Mouse (Mus musculus) CD4-positive, CD25-positive, alpha-beta regulatory T cell, adult 2 months (primary cell): Measurements from ENCODE around the gene Tas2r135.
A peak's percentile ranks its signal among the peaks of the same experiment; 100 is the strongest.

Experiments used
- DNase-seq: peaks from one replicate; pipeline ENCODE4 v3.0.0-alpha.2; 2012; ENCODE audit warnings: low read depth, low spot score

Tas2r135 gene

DNA sequence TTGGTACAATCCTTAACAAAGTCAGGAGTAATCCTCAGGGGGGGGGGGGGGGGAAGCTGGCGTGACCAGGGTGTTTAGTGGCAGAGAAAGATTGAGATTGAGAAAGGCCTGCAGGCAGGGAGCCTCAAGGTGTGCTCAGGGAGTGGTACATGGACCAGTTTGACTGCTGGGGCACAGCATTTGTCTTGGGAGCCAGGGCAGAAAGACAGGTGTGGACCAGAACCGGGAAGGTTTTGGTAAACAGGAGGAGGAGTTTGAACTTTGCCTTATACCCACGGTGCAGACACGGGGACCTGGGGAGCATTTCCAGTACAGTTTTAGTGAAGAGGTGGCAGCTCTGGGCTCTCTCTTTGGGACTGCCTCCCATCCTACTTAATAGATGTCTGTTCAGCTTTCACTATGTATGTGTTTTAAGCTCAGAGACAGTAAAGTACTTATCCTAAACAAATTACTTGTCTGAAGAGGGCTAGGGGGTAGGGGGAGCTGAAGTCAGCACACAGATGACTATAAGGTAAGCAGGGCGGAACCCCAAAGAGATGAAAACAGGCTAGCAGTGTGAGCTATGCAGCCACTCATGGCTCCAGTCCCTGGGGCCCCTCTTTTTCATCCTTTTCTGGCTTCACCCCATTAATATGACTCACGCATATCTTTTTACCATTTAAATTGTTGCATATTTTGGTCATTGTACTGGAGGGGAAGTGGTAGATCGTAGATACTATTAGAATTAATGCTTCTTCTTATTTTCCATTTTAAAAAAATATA, 31.4 kb upstream of the Tas2r135 start:
- no peak for DNase-seq

- no peak for DNase-seq
Observed at GRCm38 (mm10) chr6:42374701-42375100, 30.5 kb upstream of the Tas2r135 start.

DNA sequence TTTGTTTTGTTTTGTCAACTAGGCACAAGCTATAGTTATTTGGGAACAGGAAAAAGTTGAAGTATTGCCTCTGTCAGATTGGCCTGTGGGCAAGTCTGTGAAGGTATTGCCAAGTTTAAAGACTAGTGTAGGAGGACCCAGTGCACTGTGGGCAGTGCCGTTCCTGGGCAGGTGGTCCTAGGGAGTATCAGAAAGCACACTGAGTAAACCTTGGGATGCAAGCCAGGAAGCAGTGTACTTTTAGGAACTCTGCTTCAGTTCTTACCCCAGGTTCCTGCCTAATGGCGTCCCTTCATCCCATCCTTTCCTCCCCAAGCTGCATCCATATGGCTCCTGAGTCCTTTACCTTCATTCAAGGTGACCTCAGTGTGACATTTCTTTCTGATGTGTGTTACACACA, 30.1 kb upstream of the Tas2r135 start:
- no peak for DNase-seq

DNA sequence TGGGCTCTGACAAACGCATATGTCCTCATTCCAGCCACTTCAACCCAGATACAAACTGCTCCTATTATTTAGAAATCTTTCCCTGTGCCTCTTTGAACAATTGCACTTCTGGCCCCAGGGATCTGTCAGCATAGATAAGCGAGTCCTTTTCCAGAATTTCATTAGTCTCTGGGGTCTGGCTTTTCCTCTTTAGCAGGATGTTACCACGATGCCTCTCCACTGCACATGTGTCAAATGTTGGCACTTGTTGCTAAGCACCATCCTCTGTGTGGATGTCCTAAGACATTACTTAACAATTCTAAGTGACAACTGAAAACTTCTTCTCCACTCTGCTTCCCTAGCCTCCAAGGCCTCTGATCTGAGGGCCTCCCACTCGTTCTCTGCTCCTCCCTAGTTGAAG, 29.2 kb upstream of the Tas2r135 start:
- no peak for DNase-seq

DNA sequence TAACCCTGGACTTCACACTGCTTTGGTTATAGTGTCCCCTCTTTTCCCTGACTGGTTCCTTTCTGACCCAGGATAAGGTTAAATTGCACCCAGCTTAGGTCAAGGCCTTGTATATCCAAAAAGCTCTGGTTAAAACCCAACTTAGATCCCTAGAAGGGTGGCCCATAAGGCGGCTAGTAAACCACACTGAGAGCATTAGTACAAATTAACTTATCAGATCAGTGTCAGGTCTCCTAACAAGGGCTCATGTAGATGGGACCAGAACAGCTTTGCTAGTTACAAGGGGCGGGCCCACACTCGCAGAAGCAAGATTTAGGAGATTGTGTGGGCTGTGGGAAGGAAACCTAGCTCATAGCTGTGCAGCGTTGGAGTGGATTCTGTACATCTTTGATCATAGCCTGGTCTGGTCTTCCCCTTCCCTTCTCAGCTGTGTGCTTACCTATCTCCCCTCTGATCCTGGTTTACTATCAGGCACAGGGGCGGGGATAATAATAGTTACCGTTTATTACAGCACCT, 28.7 kb upstream of the Tas2r135 start:
- DNase-seq = no peak

DNA sequence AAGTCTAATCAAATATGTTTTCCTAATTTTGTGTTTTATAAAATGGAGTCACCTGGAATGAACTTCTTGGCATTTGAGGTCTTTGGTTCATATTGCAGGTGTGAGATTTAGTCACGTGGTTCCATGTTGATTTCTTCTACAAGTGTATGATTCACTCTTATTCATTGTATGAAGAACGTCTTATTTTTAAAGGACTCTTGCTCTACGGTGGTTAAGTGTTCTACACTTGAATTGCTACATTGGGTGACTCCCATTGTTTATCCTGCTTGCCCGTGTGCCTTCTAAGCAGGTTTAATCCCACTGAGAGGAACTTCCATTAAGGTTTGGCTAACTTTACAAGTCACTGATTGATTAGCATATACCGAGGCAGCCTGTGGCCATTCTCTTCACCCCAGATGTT, 28.0 kb upstream of the Tas2r135 start:
- DNase-seq = no peak

DNA sequence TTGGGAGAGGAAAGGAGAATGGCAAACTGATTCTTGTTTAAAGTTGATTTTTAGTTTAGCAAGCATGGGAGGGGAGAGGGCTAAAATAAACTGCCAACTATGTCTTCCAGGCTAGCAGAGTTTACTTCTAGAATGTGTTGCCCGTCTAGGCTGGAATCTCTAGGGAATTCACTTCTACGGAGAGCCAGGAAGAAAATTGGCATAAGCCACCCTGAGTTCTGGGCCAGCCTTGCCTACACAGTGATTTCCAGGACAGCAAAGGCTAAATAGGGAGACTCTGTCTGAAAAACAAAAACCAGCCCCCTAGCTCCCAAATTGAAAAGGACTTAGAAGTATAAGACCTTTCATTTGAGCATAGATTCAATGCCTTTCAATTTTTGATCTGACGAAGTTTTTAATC, 25.7 kb upstream of the Tas2r135 start:
- no peak for DNase-seq

DNA sequence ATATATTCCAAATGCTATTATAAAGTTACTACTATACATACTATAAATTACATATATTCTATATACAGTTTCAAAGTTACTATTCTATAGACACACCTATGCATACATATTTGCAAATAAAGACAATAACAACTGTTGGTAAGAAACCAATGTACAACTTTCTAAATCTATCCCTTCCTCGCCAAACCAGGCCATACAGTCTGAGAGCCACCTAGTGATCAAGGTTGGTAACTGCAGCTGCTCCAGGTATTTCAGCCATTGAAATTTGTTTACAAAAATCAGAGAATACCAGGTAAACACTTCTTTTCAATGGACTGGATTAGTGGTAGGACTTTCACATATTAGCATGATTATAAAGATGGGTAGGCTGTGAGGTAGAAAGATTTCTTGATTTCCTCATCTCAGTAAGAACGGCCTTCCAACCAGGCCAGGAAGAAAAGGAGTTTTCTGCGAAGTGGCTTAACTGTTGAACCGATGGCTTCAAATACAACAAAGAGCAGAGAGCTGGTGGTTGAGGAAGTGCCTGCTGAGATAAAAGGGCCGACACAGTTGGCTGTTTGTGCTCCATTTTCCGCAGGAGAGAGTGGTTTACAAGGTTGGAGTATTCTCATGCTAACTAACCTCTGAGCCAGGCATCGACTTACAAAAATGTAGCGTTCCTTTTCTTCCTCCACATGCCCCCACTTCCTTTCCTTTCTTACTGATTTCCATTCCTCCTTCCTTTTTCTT, 24.7 kb upstream of the Tas2r135 start:
- peak; percentile 70 for DNase-seq

- no peak for DNase-seq
Observed at GRCm38 (mm10) chr6:42381221-42381620, 24.0 kb upstream of the Tas2r135 start.

GRCm38 (mm10) chr6:42381916-42382381, 23.3 kb upstream of the Tas2r135 start:
- no peak for DNase-seq

DNA sequence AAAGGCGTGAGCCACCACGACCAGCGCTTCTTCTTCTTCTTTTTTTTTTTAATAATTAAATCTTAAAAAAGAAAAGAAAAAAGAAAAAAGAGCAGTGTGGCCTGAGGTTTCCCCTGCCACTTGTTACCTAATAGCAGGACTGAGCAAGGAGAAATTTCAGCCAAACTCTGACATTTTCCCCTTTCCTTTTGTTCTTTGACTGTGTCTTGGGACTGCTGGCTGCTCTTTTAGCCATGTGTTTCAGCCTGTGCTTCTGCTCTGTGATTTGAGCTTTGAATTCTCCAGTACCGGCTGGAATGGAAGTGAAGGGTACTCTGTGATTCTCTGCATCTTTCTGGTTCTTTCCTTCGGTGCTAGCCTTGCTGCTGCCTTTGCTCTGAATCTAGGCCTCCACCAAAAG, 21.9 kb upstream of the Tas2r135 start:
- DNase-seq = no peak

- no peak for DNase-seq
Observed at GRCm38 (mm10) chr6:42385635-42386034, 19.6 kb upstream of the Tas2r135 start.

GRCm38 (mm10) chr6:42391796-42392330, 13.4 kb upstream of the Tas2r135 start:
- no peak for DNase-seq

DNA sequence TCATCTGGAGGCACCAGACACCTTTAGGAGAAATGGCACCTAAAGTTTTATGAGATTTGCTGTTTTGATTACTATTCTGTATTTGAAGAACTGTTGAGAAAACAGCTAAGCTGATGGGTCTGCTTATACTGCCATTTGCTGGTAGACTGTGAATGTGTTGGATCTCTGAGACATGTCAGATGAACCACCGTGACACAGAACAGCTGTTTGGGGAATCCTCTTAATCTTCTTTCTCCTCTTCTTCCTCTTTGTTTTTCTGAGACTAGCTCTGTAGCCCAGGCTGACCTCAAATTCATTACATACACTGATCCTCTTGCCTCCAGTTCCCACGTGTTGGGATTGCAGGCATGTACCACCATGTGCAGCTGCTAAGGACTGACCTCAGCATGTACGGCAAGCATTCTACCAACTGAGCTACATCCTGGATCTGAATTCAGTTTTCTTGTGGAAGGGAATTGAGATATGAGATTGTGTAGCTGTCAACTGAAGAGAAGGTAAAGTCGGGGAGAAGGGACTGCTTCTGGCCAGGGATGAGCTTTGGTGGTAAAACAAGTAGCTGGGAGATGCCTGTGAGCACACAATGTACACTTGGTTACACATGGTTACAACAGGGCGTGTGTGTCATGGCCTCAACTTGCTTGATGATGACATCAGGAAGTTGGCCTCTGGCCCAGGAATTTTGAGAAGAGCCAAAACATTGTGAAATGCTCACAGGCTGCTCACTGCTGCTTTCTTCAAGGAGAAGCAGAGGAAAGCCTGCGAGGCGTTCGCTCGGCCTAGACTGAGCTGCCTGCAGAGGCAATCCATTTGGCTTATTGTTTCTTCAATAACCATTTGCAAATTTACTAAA, 9.0 kb upstream of the Tas2r135 start:
- no peak for DNase-seq

- no peak for DNase-seq
Observed at GRCm38 (mm10) chr6:42397041-42397657, 8.1 kb upstream of the Tas2r135 start.

DNA sequence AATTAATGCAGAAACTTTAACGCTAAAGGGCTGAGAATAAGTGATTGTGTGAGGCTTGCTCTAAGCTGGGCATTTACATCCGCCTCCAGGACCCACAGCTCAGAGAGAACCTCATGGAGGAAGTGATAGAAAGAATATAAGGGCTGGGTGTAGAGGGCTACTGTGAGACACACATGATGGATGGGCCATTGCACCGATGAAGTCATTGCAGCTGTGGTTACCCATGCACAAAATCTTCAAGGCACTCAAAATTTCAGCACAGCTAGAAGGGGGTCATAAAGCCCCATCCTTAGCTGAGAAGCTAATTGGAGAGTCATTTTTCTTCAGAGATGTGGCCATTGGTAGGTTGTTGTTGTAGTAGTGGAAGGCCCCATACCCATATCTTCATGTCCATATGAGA, 6.9 kb upstream of the Tas2r135 start:
- no peak for DNase-seq

- no peak for DNase-seq
Observed at GRCm38 (mm10) chr6:42398998-42399397, 6.2 kb upstream of the Tas2r135 start.

DNA sequence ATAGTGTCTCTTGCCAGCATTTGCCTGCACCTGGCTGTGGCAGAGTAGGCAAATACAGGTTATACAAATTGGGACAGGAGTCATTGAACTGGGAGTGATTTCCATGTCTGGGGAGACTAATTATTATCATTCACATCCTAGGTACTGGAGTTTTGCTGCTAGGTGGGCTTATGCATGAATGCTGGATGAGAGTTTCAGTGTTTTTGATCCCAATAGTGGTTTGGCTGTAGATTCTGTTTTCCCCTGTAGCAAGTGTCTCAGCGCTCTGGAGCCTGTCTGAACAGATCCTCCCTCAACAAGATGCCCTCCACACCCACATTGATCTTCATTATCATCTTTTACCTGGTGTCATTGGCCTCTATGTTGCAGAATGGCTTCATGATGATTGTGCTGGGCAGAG, 5.3 kb upstream of the Tas2r135 start, which contains the start of gene Tas2r143:
Tas2r143 (plus strand) TSS at position 301 of the 400 bp plus-strand sequence.
- no peak for DNase-seq

DNA sequence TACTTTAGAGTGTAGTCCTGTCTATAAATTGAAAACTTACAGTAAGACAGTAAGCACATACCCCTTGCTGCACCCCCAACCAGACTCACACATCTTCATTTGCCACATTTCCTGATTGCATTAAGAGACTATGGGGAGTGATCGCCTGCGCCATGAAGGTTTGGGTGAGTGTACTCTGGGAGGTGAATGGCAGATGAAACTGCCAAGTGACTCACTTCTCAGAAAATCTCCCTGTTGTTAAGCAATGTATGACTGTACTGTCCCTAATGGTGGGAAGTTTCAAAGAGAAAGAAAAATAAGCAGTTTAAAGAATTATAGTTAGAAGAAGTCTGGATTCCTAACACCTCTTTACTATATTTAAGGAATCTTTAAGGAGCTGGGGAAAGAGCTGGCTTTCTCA, 14.2 kb downstream of the Tas2r135 start:
- DNase-seq = no peak

- no peak for DNase-seq
Observed at GRCm38 (mm10) chr6:42421439-42421838, 16.2 kb downstream of the Tas2r135 start.

DNA sequence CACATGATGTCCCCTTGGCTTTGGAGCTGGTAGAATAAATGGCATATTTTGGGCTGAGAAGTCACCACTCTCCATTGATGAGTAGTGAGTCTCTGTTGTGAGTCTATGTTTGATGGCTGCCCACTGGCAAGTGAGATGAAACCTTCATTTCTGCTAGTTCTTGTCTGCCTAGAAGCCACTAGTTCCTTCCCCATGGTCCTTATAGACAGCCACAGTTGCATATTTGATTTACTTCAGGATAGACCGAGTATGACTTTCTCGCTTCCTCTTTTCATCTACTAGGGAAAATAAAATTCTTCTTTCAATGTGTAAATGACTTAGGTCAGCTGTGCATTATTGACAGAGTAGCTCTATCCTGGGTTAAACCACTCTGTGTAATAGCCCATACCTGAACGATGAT, 19.2 kb downstream of the Tas2r135 start:
- no peak for DNase-seq
